Mouse (Mus musculus): Measurements from ENCODE around the gene Btn2a2. TPM values are rescaled to one million over a fixed set of nuclear protein-coding genes. Genes with fewer than 3 reads are reported as not detected.
A peak's percentile ranks its signal among the peaks of the same experiment; 100 is the strongest.
"Not testable (repeated sequence)": the region's sequence is repeated elsewhere in the genome, so short reads cannot be mapped to it uniquely, and the experiment has no call there.

Btn2a2 gene
- polyA plus RNA-seq, 1 experiment = 0.27 TPM

- DNase-seq = no peak
- Histone ChIP-seq H3K4me1 (replicated peaks; ENCODE audit: control insufficient read depth, insufficient read depth, low read length) (peaks cover 6% of the 10 kb centered on the region), H3K4me3 (ENCODE audit: control insufficient read depth, insufficient read depth, low read length) (no peak overlapping the region), H3K27me3 (ENCODE audit: control insufficient read depth, insufficient read depth, low read length) (no peaks in the 10 kb centered on the region), H3K36me3 (ENCODE audit: control insufficient read depth, insufficient read depth, low read length) (no peaks in the 10 kb centered on the region), H3K27ac (ENCODE audit: control insufficient read depth, insufficient read depth, low read length) (no peak overlapping the region; the same call in none of the 2 replicates)
- WGBS = under 1% methylated on average over 15 of the region's 15 CpGs
- TF ChIP-seq POLR2A (IDR thresholded peaks at IDR 0.05; ENCODE audit: control insufficient read depth, extremely low read depth, insufficient read depth, low read length, poor library complexity) = no peak
- no peak for TF ChIP-seq CTCF (IDR thresholded peaks at IDR 0.05; ENCODE audit: borderline replicate concordance, control insufficient read depth, extremely low read depth, insufficient read depth, low read length, poor library complexity)
These were observed 45.9 kb upstream of the Btn2a2 start for GRCm38 (mm10) chr13:23534368-23535131.

- peak within 1 kb of the TSS; percentile 92 for H3K27ac ChIP-seq (ENCODE audit: control insufficient read depth, insufficient read depth, low read length)
- under 1% methylated on average over 29 of the region's 53 CpGs for WGBS
- not testable (repeated sequence) for H3K36me3 ChIP-seq (ENCODE audit: control insufficient read depth, insufficient read depth, low read length); H3K4me1 ChIP-seq (replicated peaks; ENCODE audit: control insufficient read depth, insufficient read depth, low read length); H3K27me3 ChIP-seq (ENCODE audit: control insufficient read depth, insufficient read depth, low read length)
- peak; percentile 64 for DNase-seq
- H3K4me3 ChIP-seq (ENCODE audit: control insufficient read depth, insufficient read depth, low read length) = peak within 1 kb of the TSS; percentile 54
These were observed 45.1 kb upstream of the Btn2a2 start, which contains the start of gene Hist1h2af for GRCm38 (mm10) chr13:23533560-23534367. Gene Hist1h2af (plus strand): TSS chr13:23533906.

- TF ChIP-seq POLR2A (IDR thresholded peaks at IDR 0.05; ENCODE audit: control insufficient read depth, extremely low read depth, insufficient read depth, low read length, poor library complexity) = no peak
- TF ChIP-seq CTCF (IDR thresholded peaks at IDR 0.05; ENCODE audit: borderline replicate concordance, control insufficient read depth, extremely low read depth, insufficient read depth, low read length, poor library complexity) = no peak
These were observed 43.8 kb upstream of the Btn2a2 start for GRCm38 (mm10) chr13:23532262-23533075.

GRCm38 (mm10) chr13:23530901-23531875, 42.5 kb upstream of the Btn2a2 start, which contains the start of gene Hist1h4h:
Gene Hist1h4h (plus strand): TSS chr13:23531050.
- Histone ChIP-seq H3K4me1 (replicated peaks; ENCODE audit: control insufficient read depth, insufficient read depth, low read length) (peaks cover 6% of the 10 kb centered on the region), H3K36me3 (ENCODE audit: control insufficient read depth, insufficient read depth, low read length) (no peaks in the 10 kb centered on the region), H3K27ac (ENCODE audit: control insufficient read depth, insufficient read depth, low read length) (peak within 1 kb of the TSS; percentile 83), H3K4me3 (ENCODE audit: control insufficient read depth, insufficient read depth, low read length) (peak within 1 kb of the TSS; percentile 42), H3K27me3 (ENCODE audit: control insufficient read depth, insufficient read depth, low read length) (no peaks in the 10 kb centered on the region)
- under 1% methylated on average over 63 of the region's 70 CpGs for WGBS
- TF ChIP-seq CTCF (IDR thresholded peaks at IDR 0.05; ENCODE audit: borderline replicate concordance, control insufficient read depth, extremely low read depth, insufficient read depth, low read length, poor library complexity) (0 out of 2 replicates have a peak, but pooled peaks have one; percentile 25), POLR2A (IDR thresholded peaks at IDR 0.05; ENCODE audit: control insufficient read depth, extremely low read depth, insufficient read depth, low read length, poor library complexity) (peak; percentile 98)
- DNase-seq = peak; percentile 97

More at GRCm38 (mm10) chr13:23532262-23533075, 43.8 kb upstream of the Btn2a2 start:
- WGBS = 22% methylated on average over 9 of the region's 9 CpGs
- H3K27me3 ChIP-seq (ENCODE audit: control insufficient read depth, insufficient read depth, low read length) = no peaks in the 10 kb centered on the region
- no peaks in the 10 kb centered on the region for H3K36me3 ChIP-seq (ENCODE audit: control insufficient read depth, insufficient read depth, low read length)
- peak overlapping the region; percentile 82 for H3K27ac ChIP-seq (ENCODE audit: control insufficient read depth, insufficient read depth, low read length)
- peaks cover 6% of the 10 kb centered on the region for H3K4me1 ChIP-seq (replicated peaks; ENCODE audit: control insufficient read depth, insufficient read depth, low read length)
- peak overlapping the region; percentile 5; the same call in 1 of the 2 replicates for H3K4me3 ChIP-seq (ENCODE audit: control insufficient read depth, insufficient read depth, low read length)
- no peak for DNase-seq

GRCm38 (mm10) chr13:23530181-23530900, 41.7 kb upstream of the Btn2a2 start:
- peak overlapping the region; percentile 83 for H3K27ac ChIP-seq (ENCODE audit: control insufficient read depth, insufficient read depth, low read length)
- under 1% methylated on average over 20 of the region's 20 CpGs for WGBS
- peak; percentile 75 for DNase-seq

More at GRCm38 (mm10) chr13:23530181-23530900, 41.7 kb upstream of the Btn2a2 start:
- Histone ChIP-seq H3K4me3 (ENCODE audit: control insufficient read depth, insufficient read depth, low read length) (peak overlapping the region; percentile 42), H3K36me3 (ENCODE audit: control insufficient read depth, insufficient read depth, low read length) (no peaks in the 10 kb centered on the region), H3K4me1 (replicated peaks; ENCODE audit: control insufficient read depth, insufficient read depth, low read length) (peaks cover 6% of the 10 kb centered on the region), H3K27me3 (ENCODE audit: control insufficient read depth, insufficient read depth, low read length) (no peaks in the 10 kb centered on the region)
- TF ChIP-seq CTCF (IDR thresholded peaks at IDR 0.05; ENCODE audit: borderline replicate concordance, control insufficient read depth, extremely low read depth, insufficient read depth, low read length, poor library complexity) (no peak), POLR2A (IDR thresholded peaks at IDR 0.05; ENCODE audit: control insufficient read depth, extremely low read depth, insufficient read depth, low read length, poor library complexity) (no peak)

Measured in thymus, adult 2 months (tissue).